Mouse (Mus musculus) myocyte (in vitro differentiated cells): ENCODE data around the gene Gm960.

ENCODE experiments used
- MAX ChIP-seq: IDR thresholded peaks from one replicate; pipeline ENCODE4 v1.6.1; 2011; ENCODE audit warnings: low read depth, mild to moderate bottlenecking, control low read depth
- POLR2A ChIP-seq: IDR thresholded peaks from one replicate; pipeline ENCODE4 v1.6.1; 2011; ENCODE audit warnings: low read depth, mild to moderate bottlenecking, control low read depth, moderate library complexity; ENCODE audit not compliant: insufficient read length
- POLR2AphosphoS2 ChIP-seq: IDR thresholded peaks from one replicate; pipeline ENCODE4 v1.6.1; 2011; ENCODE audit warnings: low read depth, control low read depth; ENCODE audit not compliant: insufficient read length
- SRF ChIP-seq: IDR thresholded peaks from one replicate; pipeline ENCODE4 v1.6.1; 2011; ENCODE audit warnings: low read depth; ENCODE audit not compliant: control insufficient read depth, insufficient read length
- TCF3 ChIP-seq: IDR thresholded peaks from one replicate; pipeline ENCODE4 v1.6.1; 2011; ENCODE audit warnings: low read depth, control low read depth; ENCODE audit not compliant: insufficient read length
- USF1 ChIP-seq: IDR thresholded peaks from one replicate; pipeline ENCODE4 v1.6.1; 2011; ENCODE audit warnings: low read depth, mild to moderate bottlenecking, control low read depth, moderate library complexity

GRCm38 (mm10) chr19:4623419-4623818 lies 75.0 kb downstream of the Gm960 start:
- TF ChIP-seq TCF3: no peak
- no peak for TF ChIP-seq POLR2A
- TF ChIP-seq MAX: no peak
- peak; percentile 34 for TF ChIP-seq POLR2AphosphoS2
- no peak for TF ChIP-seq USF1
- no peak for TF ChIP-seq SRF
